ENCODE assay signal across 10 mouse cellular contexts in the genomic region with DNA sequence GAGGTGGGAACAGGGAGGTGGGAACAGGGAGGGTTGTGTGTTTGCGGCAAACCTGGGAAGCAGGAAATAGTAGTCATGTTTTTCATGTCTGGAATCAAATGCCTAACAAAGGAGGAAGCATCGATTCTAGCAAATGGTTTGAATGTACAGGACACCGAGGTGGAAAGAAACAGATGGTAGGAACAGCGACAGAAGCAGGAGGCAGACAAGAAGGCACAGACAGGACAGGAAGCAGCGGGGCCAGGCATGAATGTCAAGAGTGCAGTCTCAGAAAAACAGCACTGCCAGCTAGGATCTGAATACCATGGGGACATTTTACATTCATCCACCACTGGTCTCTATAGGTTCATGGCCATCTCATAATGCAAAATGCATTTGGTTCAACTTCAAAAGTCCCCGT.
"Had no signal": no experiment of that assay in that cellular context is flagged by ENCODE, and none has a peak within 500 bp of the region (broad histone marks: within the 10 kb centered on the region; RNA-seq: fewer than 3 reads in every experiment).

No protein-coding gene starts in this region.

- DNase-seq: kidney, postnatal 14 days; kidney, postnatal 4 days; left cerebral cortex, postnatal 4 days; liver, embryonic 13.5 days; lung, adult 2 months; lung, postnatal 14 days; lung, postnatal 4 days; midbrain, embryonic 14.5 days; thymus, adult 18-20 months; thymus, postnatal 36 days had no signal
